Mouse (Mus musculus) forebrain, embryonic 16.5 days (tissue): ENCODE results near the gene Lipm. TPM values are rescaled to one million over a fixed set of nuclear protein-coding genes. Genes with fewer than 3 reads are reported as not detected.

Experiments
- microRNA-seq: library from miRNA; unstranded; fragments of <30 nt; microRNA quantifications from one replicate; pipeline ENCODE4, GENCODE M21; 2017
- polyA plus RNA-seq: library from polyadenylated mRNA; unstranded; fragments of >200 nt; fragmentation: Nextera tagmentation; extraction: Ambion mirVana; gene quantifications from 2 replicates; pipeline ENCODE4 v1.2.1, GENCODE M21; 2015

The Lipm gene
- polyA plus RNA-seq, 1 experiment from 2014 or later = not detected

Small RNAs within 50 kb of the gene (microRNA-seq; reads per million reads assigned to microRNA genes)
- not detected for gene Gm23334

Other genes starting within 250 kb of the Lipm start
- not detected in 2 replicates for gene Lipf, start 139.7 kb upstream of the Lipm start, polyA plus RNA-seq
- not detected in 2 replicates for gene Lipk, start 92.6 kb upstream of the Lipm start, polyA plus RNA-seq
- gene Lipn, start 33.6 kb upstream of the Lipm start, polyA plus RNA-seq = not detected in 2 replicates
- not detected in 2 replicates for gene Ankrd22, start 65.1 kb downstream of the Lipm start, polyA plus RNA-seq
- gene Stambpl1, start 91.3 kb downstream of the Lipm start, polyA plus RNA-seq = 10.0 and 11.7 TPM in 2 replicates
- 9.1 and 13.3 TPM in 2 replicates for gene Acta2, start 154.7 kb downstream of the Lipm start, polyA plus RNA-seq
- gene Fas, start 189.7 kb downstream of the Lipm start, polyA plus RNA-seq = 0.63 and 1.5 TPM in 2 replicates